Mouse (Mus musculus): ENCODE data around the gene Epha4.

Gene Epha4

DNA sequence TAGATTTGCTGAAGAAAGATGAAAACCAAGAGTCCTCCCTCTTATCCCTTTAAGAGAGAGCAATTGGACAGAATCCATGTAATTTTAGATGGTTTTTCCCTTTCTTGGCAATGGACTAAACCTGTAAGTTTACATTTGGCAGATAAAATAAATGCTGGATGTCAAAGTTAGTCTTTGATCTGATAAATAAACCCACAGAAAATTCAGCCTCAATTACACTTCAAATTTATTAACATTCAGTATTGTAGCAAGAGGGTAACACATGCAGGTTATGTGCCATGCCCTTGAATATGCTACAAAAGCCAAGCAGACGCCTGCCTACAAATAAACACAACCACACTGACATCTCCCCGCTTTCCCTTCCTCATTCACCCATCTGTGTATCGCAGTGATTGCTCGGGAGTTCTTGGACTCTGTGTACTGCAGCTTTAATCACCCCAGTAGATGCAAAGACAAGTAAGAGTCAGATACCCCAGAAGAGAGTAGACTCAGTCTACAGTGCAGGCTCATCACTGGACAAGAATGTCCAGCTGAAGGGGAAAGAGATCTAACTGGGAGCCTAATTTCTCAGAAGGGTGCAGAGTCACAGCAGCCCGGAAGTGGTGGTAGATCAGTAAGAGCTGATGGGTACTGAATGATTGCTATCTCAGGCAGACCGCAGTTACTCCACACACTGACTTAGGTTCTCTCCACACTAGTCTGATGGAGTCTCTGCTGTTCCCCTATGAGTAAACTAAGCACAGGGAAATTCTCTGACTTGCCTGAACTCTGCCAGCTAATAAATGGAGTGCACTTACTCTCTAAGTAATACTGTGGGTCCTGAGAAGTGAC lies 29.9 kb downstream of the Epha4 start:
- no peak for DNase-seq (ENCODE audit: low spot score in 2 of 2)

DNA sequence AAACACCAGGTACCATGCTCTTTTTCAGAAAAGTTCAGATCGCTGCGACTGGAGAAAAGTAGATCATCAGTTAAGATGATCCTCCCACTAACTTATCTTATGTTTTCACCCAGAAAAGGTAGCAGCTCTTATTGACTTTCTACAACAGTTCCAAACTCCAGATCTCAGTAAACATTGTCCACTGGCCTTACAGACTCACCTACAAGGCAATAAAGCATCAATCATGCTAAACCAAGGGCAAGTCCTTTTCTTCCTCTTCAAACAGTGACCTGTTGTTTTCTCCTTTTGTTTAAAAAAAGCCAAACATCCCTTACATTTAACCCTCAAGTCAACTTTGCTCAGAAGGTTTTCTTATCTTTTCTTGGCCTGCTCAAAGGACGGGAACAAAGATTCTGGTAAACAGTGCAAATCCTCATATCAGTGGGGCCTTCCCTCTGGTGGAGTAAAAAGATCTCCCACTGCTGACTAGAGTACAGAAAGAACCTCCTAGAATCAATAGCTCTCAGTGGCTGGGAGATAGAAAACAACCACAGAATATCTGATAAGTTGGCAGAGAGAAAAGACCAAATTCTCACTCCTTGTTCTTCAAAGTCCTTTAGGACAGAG lies 39.0 kb downstream of the Epha4 start:
- no peak for DNase-seq (ENCODE audit: low spot score in 2 of 2)

DNA sequence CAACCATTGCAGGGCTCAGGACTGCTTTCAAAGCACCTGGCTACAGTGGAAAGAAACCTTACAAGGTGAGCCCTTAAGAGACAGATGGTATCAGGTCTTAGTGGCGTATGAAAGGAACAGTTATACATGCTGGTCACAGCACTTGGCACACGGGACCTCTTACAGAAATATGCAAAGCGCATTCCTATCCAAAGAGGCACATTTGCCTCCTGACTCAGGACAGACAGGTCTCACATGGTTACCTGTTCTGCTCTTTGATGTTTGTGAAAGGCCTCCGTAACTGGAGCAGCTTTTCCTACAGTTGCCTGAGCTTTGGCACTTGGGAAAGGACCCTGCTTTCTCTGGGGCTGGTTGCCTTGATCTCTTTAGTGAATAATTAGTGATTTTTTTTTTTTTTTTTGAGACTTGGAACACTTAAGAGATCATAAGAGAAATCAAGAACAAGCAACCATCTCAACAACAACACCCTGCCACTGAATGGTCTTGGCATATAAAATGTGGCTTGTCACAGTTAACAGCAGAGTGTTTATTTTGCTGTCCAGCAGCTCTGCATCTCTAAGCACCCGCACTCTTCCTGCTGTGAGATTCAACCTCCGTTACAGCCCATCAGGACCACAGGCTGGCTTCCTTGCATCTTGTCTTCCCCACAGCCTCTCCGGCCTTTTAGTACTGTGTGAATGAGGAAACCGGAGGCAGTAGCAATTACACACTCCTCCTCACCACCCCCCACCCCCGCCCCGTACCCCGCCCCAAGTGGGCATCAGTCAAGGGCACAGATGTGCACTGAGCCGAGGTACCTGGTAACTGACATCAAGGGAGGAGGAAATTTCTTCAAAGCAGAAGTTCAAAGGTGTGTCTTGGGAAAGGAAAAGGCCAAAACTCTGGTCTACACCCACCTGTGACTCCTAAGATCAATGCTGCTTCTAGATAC lies 41.2 kb downstream of the Epha4 start:
- DNase-seq (ENCODE audit: low spot score in 2 of 2): no peak

DNA sequence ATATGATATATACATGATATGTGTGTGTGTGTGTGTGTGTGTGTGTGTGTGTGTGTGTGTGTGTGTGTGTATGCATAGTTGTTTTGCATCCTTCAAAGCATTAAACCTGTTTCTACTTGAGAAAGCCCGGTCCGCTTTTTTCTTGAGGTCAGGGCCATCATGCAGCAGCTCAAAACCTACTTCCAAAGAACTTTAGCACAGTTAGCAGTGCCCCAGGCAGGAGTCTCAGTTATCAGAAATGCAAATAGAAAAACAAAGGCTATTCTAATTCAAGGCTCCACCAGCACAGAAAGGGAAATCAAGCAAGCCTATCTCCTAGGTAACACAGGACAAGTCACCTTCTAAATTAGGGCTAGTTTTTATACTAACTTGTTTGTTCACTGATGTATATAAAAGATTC lies 42.3 kb downstream of the Epha4 start:
- no peak for DNase-seq (ENCODE audit: low spot score in 2 of 2)

DNA sequence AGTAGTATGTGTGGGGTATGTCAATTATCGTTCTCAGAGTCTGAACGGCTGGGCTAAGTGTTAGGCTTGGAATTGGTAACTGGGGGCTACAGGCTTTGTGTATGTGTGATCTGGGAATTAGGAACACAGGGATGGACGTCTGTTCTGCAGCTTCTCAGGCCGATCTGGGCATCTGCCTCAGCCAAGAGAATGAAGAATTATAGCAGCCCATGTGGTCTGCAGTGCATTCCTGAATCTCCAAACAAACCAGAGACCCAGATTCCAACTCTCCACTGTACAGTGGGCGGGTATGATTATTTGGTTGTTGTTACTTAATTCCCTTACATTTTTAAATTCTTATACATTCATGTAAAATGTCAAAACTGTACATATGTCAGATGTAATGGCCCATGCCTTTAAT lies 43.4 kb downstream of the Epha4 start:
- DNase-seq (ENCODE audit: low spot score in 2 of 2): no peak

DNA sequence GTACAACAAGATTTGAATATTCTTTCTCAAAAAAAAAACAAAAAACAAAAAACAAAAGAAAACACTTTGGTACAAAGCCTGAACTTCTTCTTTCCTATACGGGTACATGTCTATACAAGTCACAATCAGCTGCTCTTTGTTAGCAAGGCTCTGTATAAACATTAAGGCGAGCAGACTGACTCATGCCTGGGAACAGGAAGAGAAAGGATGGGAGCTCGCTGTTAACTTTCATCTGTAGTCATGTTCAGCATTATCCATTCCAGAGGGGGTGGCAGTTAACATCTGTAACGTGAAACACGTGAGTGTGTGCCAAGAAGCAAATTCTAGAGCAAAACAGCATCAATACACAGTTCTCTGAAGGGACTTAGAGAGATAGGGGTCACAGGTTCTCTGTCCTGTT lies 43.9 kb downstream of the Epha4 start:
- no peak for DNase-seq (ENCODE audit: low spot score in 2 of 2)

DNA sequence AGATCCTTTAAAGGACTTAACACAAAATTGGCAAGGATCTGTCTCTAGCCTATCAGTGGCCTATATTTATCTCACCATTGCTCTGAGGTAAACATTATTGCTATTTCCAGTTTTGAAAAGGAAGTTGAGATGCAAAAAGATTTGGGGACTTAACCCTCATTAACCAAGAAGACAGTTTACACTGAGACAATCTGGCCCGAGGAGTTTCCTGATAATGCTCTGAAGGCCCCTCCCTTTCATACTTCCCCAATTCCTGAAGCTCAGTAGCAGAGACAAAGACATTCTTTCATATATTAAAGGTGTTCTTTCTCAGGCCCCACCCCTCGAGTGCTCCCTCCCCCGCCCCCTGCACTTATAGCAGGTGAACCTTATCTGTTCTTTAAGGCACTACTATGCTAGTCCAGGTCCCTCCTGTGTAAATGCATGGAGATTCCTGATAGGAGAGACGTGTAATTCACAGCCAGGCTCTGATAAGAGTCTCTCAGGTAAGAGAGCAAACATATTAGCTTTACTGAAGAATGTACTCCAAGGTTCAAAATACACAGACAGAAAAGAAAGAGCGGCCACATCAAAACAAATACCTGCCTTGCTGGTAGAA lies 46.1 kb downstream of the Epha4 start:
- no peak for DNase-seq (ENCODE audit: low spot score in 2 of 2)

DNA sequence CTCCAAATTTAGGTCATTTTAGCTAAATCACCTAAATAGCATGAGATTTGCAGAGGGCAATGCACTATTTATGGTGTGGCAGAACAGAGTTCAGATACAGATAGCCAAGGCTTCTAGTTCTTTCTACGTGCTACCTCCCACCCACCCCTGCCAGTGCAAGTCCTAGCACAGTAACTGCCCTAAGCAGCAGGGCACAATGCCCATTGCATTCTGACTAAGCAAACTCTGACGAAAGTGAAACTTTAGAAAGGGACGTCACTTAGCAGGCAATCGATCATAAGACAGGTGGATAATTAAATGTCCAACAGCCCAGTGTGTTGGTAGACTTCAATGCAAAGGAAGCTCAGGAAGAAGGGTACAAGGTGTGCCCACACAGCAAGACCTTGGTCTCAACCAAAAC lies 49.4 kb downstream of the Epha4 start:
- no peak for DNase-seq (ENCODE audit: low spot score in 2 of 2)

DNA sequence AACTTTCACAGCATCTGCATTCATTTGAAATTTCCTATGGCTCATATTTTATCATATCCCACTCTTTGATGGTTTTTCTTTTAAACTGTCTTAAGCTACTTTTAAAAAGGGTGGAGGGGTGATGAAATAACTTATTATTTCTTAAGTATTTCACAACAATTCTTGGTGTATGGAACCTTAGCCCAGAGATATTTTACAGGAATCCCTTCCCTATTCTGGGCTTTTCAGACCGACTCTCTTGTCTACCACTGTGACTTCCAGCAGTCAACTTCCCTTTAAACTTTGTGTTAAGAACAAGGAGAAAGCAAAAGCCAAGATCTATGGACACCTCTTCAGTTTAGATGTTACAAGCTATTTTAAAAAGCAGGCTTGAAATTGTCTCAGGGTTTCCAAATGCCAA lies 50.8 kb downstream of the Epha4 start:
- no peak for DNase-seq (ENCODE audit: low spot score in 2 of 2)

DNA sequence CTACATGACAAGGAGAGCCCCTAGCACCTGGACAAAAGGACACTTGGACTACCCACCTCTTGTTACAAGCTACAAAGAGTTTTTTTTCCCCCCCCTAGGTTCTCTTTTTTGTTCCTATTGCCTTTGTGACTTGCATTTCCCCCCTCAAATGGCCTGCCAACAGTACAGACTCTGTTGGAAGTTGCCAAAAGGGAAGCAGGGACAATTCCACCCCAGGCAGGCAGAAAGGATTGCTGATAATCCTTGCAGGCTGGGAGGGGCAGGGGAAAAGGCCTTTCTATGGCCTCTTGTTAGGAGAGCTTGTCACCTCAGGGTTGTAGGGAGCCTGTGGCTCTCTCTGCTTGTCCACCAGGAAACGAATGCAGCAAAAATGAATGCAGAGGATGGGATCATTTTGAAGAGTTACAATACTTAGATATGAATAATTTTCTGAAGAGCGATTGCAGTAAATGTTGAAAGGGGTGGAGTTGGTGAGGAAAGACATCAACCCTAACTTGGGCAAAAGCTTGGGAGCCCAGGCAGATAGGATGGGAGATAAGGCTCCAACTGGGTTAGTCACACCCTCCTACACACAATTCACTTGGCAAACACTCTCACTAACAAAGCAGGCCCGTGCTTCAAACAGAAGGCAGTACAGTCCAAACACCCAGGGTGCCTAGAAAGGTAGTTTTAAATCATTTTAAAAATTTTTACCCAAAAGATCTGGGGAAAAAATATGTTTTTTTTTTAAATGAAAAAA lies 52.8 kb downstream of the Epha4 start:
- DNase-seq (ENCODE audit: low spot score in 2 of 2): no peak

DNA sequence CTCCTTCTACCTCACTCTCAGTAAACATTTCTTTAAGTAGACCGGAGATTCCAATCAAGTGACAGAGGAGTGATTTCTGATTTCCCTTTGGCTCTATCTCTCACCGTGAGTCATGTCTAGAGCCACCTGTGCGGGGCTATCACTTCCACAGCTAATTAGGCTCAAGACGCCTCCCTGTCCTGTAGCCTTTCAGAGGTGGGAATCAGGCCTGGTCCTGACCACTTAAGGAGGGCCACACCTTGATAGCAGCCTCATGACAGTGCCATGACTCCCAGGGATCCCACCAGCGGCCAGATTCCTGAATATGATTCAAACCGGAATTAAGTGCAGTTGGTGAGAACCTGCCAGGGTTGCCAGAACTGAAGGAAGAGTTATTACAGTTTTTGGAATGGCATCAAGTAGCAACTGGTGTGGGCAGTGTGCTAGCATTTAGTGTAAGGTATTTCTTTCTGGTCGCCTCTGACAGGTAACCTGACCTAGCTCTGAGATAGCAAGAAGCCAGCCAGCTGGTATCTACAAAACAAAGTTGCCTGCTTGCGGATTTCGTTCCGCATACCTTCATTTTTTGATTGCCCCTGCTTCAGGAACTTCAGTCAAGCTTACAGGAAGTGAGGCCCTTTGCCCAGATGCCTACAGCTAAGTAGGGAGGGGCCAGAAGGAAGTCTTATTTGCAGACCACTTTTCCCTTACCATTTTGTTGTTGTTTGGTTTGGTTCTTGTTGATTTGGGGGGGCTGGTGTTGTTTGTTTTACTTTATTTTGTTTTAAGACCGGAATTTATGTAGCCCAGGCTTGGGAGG lies 53.9 kb downstream of the Epha4 start:
- DNase-seq (ENCODE audit: low spot score in 2 of 2): no peak

DNA sequence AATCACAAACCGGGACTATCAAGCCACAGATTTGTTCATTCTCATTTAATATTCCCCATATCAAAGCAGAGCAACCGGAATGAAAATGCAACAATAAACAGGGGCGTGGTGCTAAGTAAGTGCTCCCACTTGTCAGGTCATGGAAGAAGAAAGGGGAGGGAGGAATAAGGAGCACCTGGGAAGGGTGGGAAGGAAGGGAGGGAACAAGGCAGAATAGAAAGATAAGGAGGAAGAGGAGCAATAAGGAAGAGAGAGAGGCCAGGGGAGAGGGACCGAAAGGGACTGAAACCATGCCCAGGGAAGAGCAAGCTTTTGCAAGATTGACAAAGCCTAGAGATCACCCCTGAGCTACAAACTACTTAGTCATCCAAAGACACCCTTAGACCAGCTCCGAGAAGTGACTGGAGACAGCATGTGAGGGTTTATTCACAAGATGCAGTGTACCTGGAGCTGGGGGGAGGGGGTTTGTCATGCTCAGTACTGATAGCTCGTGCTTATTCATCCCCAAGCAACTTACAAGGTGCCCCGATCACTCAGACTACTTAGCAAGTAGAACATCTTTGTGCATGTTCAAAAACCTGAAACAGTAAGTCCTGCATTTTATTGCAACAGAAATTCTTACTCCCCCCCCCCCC lies 56.0 kb downstream of the Epha4 start:
- no peak for DNase-seq (ENCODE audit: low spot score in 2 of 2)

DNA sequence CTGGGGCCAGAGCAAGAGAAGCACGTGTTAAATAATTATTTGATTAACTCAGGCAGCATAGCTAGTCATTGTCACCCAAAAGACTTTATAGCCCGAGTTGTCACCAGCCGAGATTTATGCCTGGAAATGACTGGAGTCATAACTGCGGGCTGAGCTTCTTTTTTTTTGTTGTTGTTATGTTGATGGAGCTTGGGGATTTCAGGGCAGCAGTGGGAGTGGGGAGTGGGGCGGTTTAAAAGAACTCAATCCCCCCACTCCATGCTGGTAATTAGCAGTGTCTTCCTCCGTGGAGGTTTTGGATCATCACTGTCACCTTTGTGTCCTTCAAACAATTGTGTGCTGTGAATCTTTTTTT lies 57.5 kb downstream of the Epha4 start:
- DNase-seq (ENCODE audit: low spot score in 2 of 2): no peak

DNA sequence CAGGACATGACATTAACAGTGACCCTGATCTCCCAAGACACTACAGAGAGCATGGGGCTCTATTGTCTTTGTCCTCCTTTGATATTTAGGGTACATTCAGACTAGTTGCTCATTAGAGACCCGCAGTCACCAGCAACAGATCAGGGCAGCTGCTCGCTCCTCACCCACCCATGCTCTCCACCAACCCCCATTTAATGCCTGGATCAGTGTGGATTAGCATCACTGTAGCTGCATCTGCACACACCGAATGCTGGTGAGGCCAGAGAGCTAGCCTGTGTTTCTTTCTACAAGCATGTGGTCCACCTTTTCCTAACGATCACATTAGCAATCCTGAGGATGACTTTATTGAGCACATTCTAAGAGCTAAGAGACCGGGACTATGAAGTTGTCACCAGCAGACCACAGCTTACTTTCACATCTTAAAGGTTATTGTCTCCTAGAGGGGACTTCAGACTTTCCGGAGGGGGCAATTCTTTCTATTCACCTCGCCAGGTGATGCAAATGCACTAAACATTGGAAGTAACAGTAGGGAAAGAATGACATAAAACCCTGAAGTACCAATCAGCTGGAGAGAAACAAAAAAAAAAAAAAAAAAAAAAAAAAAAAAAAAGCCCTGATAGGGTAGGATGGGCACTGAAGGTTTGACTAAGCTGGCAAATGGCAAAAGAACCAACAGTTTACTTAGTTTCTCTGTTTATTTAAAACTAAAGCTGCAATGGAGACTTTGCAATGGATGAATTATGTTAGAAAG lies 58.0 kb downstream of the Epha4 start:
- no peak for DNase-seq (ENCODE audit: low spot score in 2 of 2)

DNA sequence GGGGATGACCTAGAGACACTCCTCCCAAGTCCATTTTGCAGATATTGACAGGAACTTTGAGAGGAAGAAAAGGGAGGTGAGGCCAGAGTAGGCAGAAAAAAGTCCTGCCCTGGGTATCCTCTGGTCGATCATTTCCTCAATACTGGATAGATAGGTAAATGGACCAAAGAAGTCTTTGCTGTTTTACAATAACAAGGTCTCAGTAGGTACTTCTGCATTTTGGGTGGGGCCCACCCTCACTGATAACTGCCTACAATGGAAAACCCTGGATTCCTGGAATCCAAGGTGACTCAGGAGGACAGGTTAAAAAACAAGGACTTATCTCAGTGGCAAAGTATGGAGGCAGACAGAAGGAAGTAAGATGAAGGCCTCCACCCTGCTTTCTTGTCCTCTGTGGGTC lies 61.1 kb downstream of the Epha4 start:
- DNase-seq (ENCODE audit: low spot score in 2 of 2): no peak

DNA sequence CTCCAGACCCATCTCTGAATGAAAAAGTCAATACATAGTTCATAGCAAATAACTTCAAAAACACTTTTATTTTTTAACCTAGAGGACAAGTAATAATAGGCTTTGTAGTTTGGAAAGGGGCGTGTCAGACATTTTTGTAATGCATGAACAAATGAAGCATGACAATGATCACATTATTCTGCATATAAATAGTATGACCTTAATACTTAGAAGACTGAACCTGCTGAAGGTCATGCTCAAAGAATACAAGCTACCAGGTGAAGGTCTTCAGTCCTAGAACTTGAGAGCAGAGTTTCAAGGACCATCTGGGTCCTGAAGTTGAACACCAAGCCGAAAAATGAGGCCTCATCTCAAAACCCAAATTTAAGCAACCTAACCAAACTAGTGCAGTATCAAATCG lies 62.2 kb downstream of the Epha4 start:
- no peak for DNase-seq (ENCODE audit: low spot score in 2 of 2)

DNA sequence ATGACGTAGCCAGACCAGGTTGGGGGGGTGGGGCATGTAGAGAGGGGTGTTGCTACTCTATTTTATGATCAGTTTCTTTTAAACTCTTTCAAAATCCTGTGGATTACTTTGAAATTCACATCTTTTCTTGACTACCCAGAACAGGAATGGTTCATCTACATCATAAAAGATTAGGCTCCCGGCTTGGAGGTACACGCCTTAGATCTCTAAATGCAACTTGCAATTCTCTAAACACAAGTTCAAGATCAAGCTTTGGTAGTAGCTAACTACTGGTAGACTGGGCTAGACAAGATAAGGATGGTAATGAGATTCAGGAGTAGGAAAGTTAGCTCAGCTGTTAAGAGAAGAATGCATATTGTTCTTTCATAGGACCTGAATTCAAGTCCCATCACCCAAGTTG lies 63.3 kb downstream of the Epha4 start:
- DNase-seq (ENCODE audit: low spot score in 2 of 2): no peak

DNA sequence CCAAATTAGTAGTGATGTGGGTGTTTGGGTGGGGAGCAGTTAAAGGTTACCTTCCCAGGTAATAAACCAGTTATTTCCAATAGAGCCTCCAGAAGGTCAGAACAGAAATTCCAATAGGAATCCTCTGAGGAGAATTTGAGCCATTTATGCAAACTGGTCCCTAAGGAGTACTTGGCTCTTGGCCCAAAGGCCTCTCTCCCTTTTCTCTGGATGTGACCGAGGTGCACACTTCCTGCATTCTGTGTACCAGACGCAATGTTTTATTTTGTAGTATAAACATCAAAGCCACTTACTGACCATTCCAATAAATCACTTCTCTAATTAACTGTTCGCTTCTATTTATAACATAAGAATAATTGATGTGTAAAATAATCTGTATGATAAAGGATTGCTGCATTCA lies 64.7 kb downstream of the Epha4 start:
- DNase-seq (ENCODE audit: low spot score in 2 of 2): no peak

DNA sequence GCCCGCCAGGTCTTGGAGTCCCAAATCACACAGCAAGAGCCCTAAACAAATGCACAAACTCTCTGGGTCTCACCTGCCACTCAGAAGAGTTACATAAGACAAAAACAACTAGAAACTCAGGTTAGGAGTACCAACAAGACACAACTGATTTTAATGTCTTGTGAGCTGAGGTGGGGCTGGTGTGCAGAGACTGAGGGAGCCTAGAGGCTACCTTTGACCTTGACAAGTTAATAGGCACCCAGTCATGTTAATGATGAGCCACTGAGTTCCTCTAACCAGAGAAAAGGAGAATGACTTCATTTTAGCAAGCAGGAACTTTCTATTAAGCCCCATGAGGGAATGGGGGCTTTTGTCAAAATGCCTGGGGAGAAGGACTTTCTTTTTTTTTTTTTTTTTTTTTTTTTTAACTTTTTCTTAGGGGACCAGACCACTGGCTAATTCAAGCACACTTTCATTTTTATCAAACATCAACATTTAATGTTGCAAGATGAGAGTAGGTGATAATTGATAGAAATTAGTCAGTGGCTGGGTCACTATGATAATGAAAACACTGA lies 67.8 kb downstream of the Epha4 start:
- no peak for DNase-seq (ENCODE audit: low spot score in 2 of 2)

Measured in thymus, postnatal 10 days (tissue).